Mouse (Mus musculus) inflammation-experienced regulatory T-cells, adult 6 months (primary cell): Measurements from ENCODE around the gene Tubg1. TPM values are rescaled to one million over a fixed set of nuclear protein-coding genes. Genes with fewer than 3 reads are reported as not detected.
A peak's percentile ranks its signal among the peaks of the same experiment; 100 is the strongest.

Experiments used
- ATAC-seq: one replicate; pipeline ENCODE4 v1.8.0; 2017
- polyA plus RNA-seq, 3 experiments: library from polyadenylated mRNA; unstranded; fragments of 100-300 nt; shearing (Covaris generic); gene quantifications; one replicate each; pipeline ENCODE4 v1.2.1; 2017

Gene Tubg1
- 10 to 100 TPM; 24.7 to 32.4 (median 24.7) TPM for polyA plus RNA-seq

- ATAC-seq: peak; percentile 90
Measured at GRCm38 (mm10) chr11:101119761-101120544, at the start of gene Tubg1, which contains the start of gene Retreg3. TSS of gene Tubg1 (plus strand) at chr11:101119938. TSS of gene Retreg3 (minus strand) at chr11:101119893.

- peak; percentile 47 for ATAC-seq
Measured at GRCm38 (mm10) chr11:101070189-101070527, 49.6 kb upstream of the Tubg1 start.

GRCm38 (mm10) chr11:101070987-101071386 is 48.8 kb upstream of the Tubg1 start:
- no peak for ATAC-seq

GRCm38 (mm10) chr11:101071810-101072428 is 47.8 kb upstream of the Tubg1 start:
- ATAC-seq: no peak

- no peak for ATAC-seq
Measured at GRCm38 (mm10) chr11:101078121-101078520, 41.6 kb upstream of the Tubg1 start, which contains the start of gene Hsd17b1. TSS of gene Hsd17b1 (plus strand) at chr11:101078411.

- ATAC-seq: no peak
Measured at GRCm38 (mm10) chr11:101079746-101080145, 40.0 kb upstream of the Tubg1 start.

- ATAC-seq: no peak
Measured at GRCm38 (mm10) chr11:101080421-101080820, 39.3 kb upstream of the Tubg1 start.

- no peak for ATAC-seq
Measured at GRCm38 (mm10) chr11:101081659-101082058, 38.1 kb upstream of the Tubg1 start.

- ATAC-seq: peak; percentile 85
Measured at GRCm38 (mm10) chr11:101082208-101083082, 37.3 kb upstream of the Tubg1 start, which contains the start of gene Coasy. TSS of gene Coasy (plus strand) at chr11:101082565.

GRCm38 (mm10) chr11:101083083-101083697 is 36.5 kb upstream of the Tubg1 start:
- ATAC-seq: no peak

- no peak for ATAC-seq
Measured at GRCm38 (mm10) chr11:101084246-101084645, 35.5 kb upstream of the Tubg1 start.

GRCm38 (mm10) chr11:101084811-101085210 is 34.9 kb upstream of the Tubg1 start:
- ATAC-seq: no peak

GRCm38 (mm10) chr11:101085617-101086322 is 34.0 kb upstream of the Tubg1 start:
- no peak for ATAC-seq

- ATAC-seq: no peak
Measured at GRCm38 (mm10) chr11:101086323-101086674, 33.4 kb upstream of the Tubg1 start.

GRCm38 (mm10) chr11:101086756-101087681 is 32.7 kb upstream of the Tubg1 start, which contains the start of gene Mlx:
TSS of gene Mlx (plus strand) at chr11:101087277.
- ATAC-seq: peak; percentile 80

- no peak for ATAC-seq
Measured at GRCm38 (mm10) chr11:101087682-101088055, 32.1 kb upstream of the Tubg1 start.

GRCm38 (mm10) chr11:101089931-101090330 is 29.8 kb upstream of the Tubg1 start:
- ATAC-seq: no peak

GRCm38 (mm10) chr11:101094930-101095313 is 24.8 kb upstream of the Tubg1 start:
- ATAC-seq: no peak

GRCm38 (mm10) chr11:101095314-101096024 is 24.3 kb upstream of the Tubg1 start, which contains the start of gene Psmc3ip:
TSS of gene Psmc3ip (minus strand) at chr11:101095436.
- ATAC-seq: peak; percentile 95

GRCm38 (mm10) chr11:101098231-101098630 is 21.5 kb upstream of the Tubg1 start:
- ATAC-seq: no peak
